Mouse (Mus musculus) kidney, postnatal 14 days (tissue): ENCODE data around the gene Nfkbil1.
A peak's percentile ranks its signal among the peaks of the same experiment; 100 is the strongest.

Source experiments
- DNase-seq: peaks from one replicate; pipeline ENCODE4 v3.0.0; 2022; ENCODE audit warnings: mixed read lengths

Nfkbil1 gene

DNA sequence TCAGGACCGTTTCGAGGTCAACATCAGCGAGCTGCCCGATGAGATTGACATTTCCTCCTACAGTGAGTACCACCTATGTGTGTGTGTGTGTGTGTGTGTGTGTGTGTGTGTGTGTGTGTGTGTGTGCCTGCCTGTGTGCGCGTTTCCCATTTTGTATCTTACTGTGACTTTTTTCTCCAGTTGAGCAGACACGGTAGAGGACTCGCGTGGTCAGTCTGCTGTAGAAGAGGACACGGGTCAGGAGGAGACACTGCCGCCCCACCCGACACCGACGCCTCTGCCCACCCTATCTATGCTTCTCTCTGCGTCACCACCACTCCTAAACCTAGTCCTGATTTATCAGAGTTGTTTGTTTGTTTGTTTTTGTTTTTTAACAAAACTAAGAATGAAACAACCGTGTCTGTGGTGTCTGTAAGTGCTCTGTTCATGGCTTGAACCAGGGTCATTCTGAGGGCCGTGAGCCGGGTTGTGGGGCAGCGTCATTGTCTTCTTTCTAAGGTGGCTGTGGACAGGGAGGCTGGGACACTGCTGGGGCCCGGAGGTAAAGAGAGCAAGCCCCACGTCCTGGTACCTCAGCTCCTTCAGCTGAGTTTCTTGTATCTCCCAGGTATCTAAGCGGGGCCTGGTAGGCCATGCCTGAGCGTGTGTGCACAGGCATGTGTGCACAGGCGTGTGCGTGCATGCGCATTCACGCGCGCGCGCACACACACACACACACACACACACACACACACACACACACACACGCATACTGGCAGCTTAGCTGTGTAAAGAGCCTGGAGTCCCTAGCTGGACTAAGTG is 17.9 kb upstream of the Nfkbil1 start:
- DNase-seq, result no peak

DNA sequence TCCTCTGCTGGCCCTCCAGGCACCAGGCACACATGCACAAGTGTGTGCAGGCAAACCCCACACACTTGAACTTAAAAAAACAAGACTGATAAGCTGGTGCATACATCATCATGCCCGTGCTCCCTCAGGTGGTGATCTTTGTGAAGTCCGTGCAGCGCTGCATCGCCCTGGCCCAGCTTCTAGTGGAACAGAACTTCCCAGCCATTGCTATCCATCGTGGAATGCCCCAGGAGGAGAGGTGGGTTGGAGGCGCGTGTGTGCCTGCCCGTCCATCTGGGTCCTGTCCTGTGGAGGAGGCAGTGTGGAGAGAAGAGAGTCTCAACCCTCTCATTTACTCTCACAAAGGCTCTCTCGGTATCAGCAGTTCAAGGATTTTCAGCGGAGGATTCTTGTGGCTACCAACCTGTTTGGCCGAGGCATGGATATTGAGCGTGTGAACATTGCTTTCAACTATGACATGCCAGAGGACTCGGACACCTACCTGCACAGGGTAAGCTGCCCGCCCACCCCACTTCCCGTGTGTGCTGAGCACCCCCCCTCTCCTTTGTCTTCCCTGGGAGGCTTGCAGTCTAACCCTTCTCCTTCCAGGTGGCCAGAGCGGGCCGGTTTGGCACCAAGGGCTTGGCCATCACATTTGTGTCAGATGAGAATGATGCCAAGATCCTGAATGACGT is 17.2 kb upstream of the Nfkbil1 start:
- DNase-seq, result no peak

DNA sequence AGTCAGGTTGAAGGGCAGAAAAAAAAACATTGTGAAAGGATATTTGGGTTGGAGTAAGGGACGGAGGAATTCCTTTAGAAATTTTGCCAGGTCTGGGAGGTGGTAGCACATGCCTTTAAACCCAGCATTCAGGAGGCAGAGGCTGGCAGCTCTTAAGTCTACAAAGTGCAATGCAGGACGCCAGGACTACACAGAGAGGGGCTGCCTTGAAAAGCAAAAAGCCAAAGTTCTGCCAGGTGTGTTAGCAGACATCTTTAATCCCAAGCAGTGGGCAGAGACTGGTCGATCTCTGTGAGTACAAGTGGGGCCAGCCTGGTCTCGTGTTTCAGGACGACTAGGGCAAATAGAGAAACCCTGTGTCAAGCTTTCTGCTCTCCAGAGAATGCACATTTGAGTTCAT is 16.4 kb upstream of the Nfkbil1 start:
- DNase-seq, result no peak

DNA sequence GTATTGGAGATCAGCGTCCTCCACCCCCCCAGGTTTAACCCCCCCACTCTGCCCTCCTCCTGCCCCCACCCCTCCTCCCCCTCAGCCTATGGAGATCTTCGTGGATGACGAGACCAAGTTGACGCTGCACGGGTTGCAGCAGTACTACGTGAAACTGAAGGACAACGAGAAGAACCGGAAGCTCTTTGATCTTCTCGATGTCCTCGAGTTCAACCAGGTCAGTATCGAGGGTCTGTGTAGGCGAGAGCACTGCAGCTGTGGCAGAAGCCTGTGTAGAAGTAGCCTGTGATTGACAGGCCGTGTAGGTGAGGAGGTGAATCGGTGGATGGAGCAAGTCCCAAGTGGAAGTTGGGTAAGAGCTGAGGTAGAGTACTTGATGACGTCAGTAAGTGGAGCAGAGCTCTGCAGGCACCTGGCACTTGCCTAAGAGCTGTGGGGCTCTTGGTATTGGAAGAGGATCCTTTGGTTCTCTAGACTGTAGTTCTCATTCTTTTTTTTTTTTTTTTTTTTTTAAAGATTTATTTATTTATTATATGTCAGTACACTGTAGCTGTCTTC is 15.6 kb upstream of the Nfkbil1 start:
- no peak for DNase-seq

DNA sequence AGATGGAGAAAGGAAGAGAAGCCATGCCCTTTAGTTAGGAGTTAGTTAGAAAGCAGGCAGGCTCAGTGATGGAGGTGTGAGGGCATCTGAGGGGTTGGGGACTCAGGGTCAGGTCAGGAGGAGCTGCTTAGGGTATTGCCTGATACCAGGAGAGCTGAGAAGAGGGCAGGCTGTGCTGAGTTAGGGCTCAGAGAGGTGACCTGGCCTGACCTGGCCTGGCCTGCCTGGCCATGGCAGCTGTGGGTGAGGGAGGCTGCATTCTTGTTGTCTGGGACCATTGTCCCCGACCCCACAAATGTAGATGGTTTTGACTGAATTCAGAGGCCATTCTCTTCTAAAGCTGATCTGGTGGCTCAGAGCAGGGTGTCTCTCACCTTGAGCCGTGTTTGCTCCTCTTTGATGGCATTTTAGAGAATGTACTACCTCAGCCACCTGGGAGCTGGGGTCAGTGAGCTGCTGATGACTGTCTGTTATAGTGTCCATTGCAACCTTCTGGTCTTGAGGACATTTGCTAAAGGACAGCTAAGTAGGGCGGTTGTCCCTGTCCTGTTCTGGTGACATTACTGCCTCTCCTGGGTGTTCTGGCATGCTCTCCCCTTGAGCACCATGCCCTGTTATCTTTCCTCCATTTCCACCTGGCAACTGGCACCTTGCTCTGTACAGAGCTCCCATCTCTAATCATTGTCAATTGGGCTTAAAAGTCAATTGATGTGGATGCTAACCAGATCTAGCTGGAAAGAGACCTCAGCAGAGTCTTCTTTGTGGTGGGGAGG is 14.9 kb upstream of the Nfkbil1 start:
- DNase-seq, result no peak

DNA sequence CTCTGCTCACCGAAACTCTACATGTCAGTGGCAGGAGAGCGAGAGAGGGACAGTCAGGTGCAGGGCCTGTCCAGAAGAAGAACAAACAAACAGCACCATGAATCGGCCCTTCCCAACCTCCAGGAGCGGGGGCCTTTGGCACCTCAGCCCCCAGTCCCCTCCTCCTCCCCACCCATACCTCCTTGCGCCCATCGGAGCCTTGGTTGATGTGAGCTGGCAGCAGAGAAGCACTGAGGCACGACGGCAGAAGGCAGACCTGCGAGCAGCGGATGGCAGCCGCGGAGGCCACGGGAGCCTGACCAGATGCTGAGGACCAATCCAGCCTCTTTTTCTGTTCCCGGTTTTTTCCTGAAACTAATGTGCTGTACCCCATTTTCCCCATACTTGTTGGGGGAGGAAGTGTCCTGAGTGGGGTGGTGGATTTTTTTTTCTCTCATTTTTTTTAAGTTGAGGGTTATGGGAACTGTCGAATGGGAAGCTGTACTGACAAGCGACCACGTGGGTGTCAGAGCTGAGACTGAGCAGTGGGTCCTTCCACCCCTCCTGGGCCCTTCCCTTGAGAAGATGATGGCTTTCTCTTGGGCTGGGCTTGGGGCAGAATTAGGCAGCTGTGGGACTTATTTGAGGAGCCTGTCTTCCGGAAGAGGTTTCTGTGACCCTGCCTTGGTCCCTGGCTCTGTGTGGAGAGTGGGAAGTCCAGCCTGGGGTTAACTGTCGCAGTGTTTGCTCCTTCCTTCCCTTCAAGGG is 14.0 kb upstream of the Nfkbil1 start:
- DNase-seq, result no peak

DNA sequence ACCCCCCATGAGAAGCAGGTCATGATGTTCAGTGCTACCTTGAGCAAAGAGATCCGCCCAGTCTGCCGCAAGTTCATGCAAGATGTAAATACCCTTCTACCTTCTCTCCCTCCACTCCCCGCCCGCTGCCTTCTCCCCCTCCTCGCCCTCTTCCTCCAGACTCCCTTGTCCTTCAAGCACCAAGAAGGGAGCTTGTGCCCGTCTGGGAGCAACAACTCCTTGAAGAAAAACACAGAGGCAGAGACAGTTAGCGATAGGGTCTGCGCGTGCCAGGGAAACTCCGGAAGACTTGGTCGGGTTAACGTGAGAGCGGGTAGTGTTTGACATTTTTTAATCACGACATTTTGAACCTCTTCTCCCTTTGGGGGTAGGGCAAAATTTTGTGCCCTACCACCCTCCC is 13.4 kb upstream of the Nfkbil1 start:
- DNase-seq, result no peak

DNA sequence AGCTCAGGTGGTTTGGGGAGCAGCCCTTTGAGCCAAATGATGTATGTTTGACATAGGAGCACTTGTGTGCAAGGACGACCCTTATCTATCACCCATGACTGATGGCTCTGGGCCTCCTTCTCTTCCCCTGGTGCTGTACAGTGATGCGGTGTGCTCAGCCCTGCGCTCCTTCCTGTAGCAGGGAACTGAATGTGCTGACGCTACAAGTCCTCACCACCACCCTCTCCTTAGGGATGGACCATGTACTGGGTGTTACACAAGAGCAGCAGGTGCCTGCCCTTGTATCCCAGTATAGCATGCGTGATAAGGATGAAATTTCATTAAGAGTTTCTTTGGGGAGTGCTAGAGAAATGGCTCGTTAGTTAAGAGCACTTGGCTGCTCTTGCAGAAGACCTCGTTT is 11.6 kb upstream of the Nfkbil1 start:
- no peak for DNase-seq

DNA sequence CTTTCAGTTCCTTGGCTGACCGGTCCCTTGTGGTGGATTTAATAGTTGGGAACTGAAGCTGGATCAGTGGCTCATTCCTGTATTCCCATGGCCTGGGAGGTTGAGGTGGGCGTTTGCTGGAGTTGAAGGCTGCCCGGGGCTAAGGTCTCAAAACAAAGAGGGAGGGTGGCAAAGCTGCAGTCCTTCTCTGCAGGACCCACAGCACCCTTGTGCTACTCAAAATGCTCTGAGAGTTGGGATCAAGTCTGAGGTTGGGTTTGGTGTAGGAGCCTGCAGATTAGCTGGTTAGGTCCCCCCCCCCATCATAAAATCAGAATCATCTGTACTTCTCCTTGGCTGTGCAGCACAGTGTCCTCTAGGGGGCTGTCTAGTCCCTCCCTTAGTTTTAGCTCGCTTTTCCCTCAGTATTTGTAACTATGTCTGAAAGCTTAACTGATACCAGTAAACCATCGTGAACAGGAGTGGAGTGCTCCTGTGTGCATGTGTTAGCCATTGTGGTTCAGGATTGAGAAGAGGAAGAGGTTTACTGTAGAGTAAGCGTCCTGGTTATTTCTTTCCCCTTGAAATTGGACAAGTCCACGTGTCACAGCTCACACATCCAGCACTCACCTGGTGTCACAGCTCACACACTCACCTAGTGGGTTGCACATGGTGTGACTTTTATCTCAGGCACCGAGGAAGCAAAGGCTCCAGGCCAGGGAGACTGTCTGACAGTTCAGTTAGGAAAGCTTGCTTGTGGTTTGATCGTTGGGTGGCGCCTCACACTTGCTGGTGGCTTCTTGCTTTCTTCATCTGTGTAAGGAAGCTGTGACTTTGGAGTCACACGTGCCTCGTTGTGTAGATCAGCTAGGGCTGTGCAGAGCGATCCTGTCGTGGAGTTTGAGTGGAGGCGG is 10.4 kb upstream of the Nfkbil1 start:
- DNase-seq, result no peak

DNA sequence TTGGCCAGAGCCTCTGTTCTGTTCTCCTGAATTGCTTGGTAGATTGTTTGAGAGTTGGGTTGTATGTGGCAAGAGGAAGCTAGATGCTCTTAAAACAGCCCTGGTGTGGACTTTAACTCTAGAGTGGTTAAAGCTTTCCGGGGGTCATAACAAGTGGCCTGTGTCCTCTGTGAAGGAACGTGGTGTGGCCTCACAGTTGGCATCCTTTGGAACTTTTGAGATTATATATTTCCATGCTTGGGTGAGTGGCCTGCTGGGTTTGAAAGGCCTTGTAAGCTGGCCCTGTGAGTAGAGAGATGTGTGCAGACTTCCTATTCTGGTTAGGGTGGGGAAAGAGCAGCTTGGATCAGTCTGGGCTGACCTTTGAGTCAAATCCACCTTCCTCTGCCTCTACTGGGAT is 9.4 kb upstream of the Nfkbil1 start:
- DNase-seq, result no peak

DNA sequence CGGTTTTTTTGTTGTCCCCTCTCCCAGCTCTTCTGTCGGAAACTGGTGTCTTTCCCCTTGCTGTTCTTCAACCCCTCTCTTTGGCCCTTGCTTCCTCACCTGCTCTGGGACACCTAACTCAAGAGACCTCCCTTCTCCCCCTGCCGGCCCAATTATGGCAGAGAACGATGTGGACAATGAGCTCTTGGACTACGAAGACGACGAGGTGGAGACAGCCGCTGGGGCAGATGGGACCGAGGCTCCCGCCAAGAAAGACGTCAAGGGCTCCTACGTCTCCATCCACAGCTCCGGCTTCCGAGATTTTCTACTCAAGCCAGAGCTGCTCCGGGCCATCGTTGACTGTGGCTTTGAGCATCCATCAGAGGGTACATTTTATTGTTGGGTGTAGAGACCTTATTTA is 7.5 kb upstream of the Nfkbil1 start:
- DNase-seq, result peak; percentile 67

DNA sequence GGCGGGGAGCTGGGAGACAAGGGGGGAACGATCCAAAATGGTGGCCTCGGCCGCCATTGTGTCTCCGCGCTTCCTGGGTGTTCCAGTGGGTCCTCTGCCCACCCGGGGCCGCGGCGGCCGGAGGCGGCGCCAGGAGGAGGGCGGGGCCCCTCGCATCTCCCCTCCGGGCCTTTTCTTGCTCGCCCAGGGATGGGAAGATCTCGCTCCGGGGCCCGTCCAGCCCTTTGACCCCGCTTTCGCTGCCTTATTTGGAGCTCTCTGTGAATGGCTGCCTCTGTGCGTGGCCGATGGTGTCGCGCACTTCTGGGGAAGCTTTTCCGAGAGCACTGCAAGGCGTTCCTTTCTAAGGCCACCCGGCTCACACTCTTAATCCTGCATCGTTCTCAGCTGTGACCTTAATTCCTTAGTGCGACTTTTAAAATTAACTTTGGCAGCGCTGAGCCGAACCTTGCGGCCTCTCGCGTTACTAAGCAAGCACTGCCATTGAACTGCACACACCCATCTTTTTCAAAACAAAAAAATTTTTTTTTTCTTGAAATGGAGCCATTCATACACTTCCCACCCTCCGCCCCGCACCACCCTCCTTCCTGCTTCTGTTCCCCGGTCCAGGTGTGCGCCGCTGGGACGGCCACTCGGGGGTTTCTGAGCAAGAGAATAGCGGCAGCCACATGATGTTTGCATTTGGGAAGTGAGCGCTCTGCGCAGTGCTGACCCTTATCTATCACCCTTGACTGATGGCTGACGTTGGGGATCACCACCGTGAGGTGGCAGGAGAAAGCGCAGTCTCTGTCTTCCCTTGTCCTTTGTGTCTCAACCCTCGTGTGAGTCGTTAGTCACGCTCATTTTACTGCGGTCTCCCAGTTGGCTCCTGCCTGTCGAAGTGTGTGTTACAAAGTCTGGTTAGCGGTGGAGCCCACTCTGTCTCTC is 6.7 kb upstream of the Nfkbil1 start:
- DNase-seq, result peak; percentile 88

DNA sequence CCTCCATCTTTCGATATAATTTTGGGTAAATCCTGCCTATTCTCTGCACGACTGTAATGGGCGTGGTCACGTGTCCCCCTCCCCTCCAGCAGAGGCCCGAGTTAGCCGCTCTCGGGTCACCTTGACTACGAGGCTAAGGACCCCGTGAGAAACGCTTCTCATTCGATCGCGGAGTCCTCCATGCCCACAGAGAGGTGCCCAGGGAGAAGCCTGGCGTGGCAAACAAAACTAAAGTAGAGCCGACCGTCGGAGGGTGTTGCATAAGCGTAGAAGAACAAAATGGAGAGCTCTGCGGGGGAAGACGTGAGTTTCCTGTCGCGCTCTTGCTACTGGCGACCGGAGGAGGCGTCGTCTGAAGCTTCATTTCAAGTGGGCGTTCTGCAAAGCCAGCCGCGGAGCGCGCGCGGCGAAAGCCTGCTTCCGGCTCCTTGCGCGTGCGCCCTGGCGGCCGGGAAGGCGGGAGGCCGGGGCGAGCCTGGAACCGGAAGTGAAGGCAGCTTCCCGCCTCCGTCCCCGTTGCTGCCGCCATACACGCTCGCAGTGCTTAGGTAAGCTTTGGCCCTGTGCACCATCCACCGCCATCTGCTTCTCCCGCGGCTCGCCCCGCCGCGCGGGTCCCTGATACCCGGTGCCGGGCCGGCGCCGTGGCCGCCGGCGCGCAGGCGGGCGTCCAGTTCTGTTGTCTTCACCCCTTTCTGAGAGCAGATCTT is 5.9 kb upstream of the Nfkbil1 start, which contains the start of gene Ddx39b:
Gene Ddx39b, plus strand, starts transcription at position 442 of the 710 bp plus-strand sequence.
- DNase-seq, result peak; percentile 97

DNA sequence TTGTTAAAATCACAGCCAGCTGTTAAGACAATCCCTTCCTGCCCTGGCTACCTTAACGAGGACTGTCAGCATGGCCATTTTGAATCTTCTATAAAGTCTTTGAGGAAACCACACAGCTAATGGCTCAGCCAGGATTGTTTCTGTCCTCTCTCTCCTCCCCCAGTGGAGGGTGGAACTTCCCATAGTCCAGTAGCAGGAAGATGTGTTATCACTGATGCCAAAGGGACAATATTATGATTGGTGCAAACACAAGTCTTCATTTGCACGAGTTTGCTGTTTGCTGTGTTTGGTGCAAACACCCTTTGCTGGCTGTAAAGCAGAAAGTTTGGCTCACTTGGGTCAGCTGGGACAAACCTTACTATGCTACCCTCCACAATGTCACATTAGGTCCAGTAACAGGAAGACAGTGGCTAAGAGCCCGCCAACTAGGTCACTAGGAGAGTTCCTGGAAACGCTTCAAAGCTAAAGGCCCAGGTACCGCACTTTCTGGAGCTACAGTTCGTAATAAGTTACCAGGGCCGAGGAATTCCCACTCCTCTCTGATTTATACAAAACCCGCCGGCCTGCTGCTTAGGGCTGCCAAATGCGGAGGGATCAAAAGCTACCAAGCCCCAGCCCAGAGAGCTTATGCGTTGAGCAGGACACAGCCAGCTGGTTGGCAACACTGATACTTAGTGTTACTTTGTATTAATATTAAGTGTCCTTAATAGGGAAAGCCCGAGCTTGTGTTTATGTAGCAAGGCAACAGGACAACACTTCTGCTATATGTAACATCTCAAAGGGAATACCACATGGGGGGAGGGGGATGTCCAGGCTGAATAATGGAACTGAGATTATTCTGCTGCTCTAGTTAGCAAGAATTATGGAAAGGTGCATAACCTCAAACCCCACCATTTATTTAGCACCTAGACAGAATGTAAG is 5.1 kb upstream of the Nfkbil1 start:
- no peak for DNase-seq

DNA sequence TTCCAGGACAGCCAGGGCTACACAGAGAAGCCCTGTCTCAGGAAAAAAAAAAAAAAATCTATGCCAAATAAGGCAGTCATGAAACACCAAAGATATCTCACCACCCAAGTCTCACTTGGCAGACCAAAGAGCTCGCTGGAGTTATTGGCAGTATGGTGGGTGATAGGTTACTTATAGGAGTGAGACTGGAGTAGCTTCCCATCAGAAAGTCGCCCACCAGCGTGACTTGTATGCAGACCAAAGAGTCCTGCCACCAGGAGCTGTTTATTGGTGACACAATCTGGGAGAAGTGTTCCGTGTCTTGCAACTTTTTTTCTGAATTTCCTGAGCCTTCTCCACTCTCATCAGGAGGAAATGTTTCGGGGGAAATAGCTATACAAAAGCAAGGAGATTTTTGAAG is 4.1 kb upstream of the Nfkbil1 start:
- DNase-seq, result no peak

DNA sequence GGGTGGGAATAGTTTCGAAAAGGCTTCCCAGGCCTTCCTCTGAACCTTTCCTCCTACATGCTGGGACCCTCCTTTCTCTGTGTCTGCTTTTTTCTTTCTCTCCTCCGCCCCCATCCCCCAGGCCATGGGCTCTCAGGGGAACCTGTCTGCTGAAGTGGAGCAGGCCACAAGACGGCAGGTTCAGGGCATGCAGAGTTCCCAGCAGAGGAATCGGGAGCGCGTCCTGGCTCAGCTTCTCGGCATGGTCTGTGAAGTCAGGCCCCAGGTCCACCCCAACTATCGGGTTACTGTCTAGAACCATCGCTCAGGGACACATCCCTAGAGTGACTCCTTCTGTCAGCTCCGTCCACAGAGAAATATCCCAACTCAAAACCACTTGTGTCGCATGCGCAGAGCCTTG is 1.9 kb upstream of the Nfkbil1 start:
- no peak for DNase-seq

DNA sequence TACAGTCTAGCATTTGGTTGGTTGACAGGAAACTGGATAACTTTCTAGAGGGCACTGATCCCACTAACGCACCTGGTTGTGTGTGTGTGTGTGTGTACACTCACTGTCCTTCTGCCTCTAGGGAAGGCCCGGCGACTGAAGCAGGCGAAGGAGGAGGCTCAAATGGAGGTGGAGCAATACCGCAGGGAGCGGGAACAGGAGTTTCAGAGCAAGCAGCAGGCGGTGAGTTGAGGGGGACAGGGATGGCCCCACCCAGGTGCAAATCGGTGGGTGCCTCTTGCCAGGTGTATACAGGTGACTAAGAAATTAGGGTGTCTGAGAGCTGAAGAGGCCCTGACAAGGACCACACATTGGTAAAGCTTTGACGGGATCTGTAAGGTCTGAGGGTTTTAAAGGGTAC is 1.4 kb upstream of the Nfkbil1 start:
- DNase-seq, result no peak

DNA sequence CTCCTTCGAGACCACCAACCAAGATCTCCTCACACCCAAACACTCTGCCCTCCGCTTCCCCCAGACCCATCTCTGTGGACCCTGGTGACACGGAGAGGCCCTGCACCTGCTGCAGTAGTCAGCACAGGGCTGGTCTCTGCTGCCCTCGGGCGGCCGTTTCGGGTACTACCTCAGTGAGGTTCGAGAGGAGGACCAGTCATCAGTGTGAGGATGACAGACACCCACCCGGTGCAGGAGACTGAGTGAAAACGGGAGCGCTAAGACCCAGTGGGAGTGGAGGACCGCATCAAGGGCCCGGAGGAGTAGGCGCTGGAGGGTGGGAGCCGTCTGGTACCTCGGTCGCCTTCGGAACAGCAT is 776 bp upstream of the Nfkbil1 start:
- DNase-seq, result peak; percentile 95

DNA sequence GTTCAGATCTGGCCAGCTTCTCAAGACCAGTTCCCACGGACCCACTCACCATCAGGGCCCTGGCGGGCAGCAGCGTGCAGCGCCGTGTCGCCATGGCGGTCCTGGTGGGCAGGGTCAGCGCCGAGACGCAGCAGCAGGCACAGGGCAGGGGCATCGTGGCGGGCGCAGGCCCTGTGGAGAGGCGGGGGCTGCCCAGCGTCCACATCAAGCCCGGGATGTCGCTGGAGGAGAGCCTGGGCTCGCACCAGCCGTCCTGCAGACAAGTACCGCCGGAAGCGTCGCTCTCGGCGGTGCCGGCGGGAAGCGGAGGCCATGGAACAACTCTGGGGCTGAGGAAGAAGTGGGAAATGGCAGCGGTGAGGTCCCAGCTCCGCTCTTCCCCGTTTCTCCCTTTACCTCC is 689 bp downstream of the Nfkbil1 start:
- DNase-seq, result peak; percentile 64
